Comparison of ENCODE assay signal across 19 mouse cellular contexts in the genomic region with DNA sequence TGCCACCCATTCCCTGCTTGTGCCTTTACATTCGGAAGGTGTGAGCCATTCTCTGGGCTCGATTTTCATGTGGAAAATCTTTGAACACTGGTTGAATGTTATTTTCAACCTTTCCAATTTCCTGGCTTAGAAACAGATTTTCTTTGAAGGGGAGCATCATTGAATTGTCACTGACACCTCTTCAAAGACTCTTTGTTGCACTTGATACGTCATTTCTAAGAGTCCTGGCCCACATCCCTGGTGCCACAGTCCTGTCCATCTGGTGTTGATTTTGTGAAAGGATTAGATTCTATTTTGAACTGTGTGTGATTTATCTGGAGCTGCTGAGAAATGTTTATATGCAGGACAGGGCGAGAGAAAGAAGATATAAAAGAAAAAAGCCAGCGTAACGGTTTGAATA.
DNase-seq lines count a peak whose midpoint lies in the region; TF ChIP-seq lines count a peak whose summit lies in the region.
"Had no signal": no experiment of that assay in that cellular context is flagged by ENCODE, and none has a peak within 500 bp of the region (broad histone marks: within the 10 kb centered on the region; RNA-seq: fewer than 3 reads in every experiment).

No protein-coding gene starts in this region.

- H3K27ac ChIP-seq in cerebellum, adult 2 months (ENCODE audit: insufficient read depth, low read length): no peak overlapping the region
- H3K27ac ChIP-seq: heart, embryonic 13.5 days; liver, embryonic 15.5 days; neural tube, embryonic 13.5 days; stomach, embryonic 15.5 days had no signal

- TF ChIP-seq CTCF in cerebellum, adult 2 months (IDR thresholded peaks at IDR 0.05; ENCODE audit: borderline replicate concordance, insufficient read depth, low read depth, low read length): no peak

- DNase-seq in embryo, embryonic 10 days (ENCODE audit: low spot score): peak; percentile 6
- DNase-seq in embryo, embryonic 9.5 days (ENCODE audit: extremely low spot score): no peak
- DNase-seq in cerebellum, adult 2 months: peak; percentile 38 to 64
- peak; percentile 11 for DNase-seq in embryo, embryonic 11 days
- DNase-seq in lung, postnatal 14 days: peak; percentile 11
- DNase-seq in kidney, postnatal 25 days: no peak
- DNase-seq in thymus, postnatal 4 days: no peak
- DNase-seq in frontal cortex, postnatal 14 days (ENCODE audit: low spot score in 2 of 2): no peak
- DNase-seq: adrenal gland, postnatal 36 days; gastrocnemius, postnatal 36 days; kidney, adult 8-10 months; left cerebral cortex, postnatal 4 days had no signal

- H3K4me3 ChIP-seq in cerebellum, adult 2 months (replicated peaks; ENCODE audit: insufficient read depth, low read depth, low read length): no peak overlapping the region
- H3K4me3 ChIP-seq: erythroblast, embryonic 14.5 days; heart, embryonic 13.5 days; liver, embryonic 15.5 days; megakaryocyte, embryonic 14.5 days; neural tube, embryonic 13.5 days; stomach, embryonic 15.5 days had no signal

- peaks cover 10% of the 10 kb centered on the region for H3K4me1 ChIP-seq in cerebellum, adult 2 months (ENCODE audit: control insufficient read depth, insufficient read depth, low read length)
- H3K4me1 ChIP-seq: heart, embryonic 13.5 days; liver, embryonic 15.5 days; megakaryocyte, embryonic 14.5 days; neural tube, embryonic 13.5 days; stomach, embryonic 15.5 days had no signal

- TF ChIP-seq POLR2A in cerebellum, adult 2 months (IDR thresholded peaks at IDR 0.05; ENCODE audit: borderline replicate concordance, insufficient read depth, low read length): no peak

- H3K27me3 ChIP-seq in cerebellum, adult 2 months (ENCODE audit: control insufficient read depth, insufficient read depth, low read length): no peaks in the 10 kb centered on the region
- H3K27me3 ChIP-seq: CH12.LX; heart, embryonic 13.5 days; liver, embryonic 15.5 days; megakaryocyte, embryonic 14.5 days; neural tube, embryonic 13.5 days; stomach, embryonic 15.5 days had no signal

- WGBS in cerebellum, adult 2 months: 39% methylated on average over 6 of the region's 6 CpGs

Comparison
In these comparisons a context has a peak if more than half of its experiments do, and no peak if none do; other contexts are left out.
1. DNase-seq: peak in embryo, embryonic 10 days (single experiment), cerebellum, adult 2 months (2 of 2), embryo, embryonic 11 days (single experiment) and lung, postnatal 14 days (single experiment); none in embryo, embryonic 9.5 days (single experiment), kidney, postnatal 25 days (0 of 2), thymus, postnatal 4 days (single experiment) and frontal cortex, postnatal 14 days (0 of 2).